Mouse (Mus musculus) ES-E14 (cell line): Measurements from ENCODE around the gene Tmprss3.

Source experiments
- CHD2 ChIP-seq: IDR thresholded peaks from 2 replicates; pipeline ENCODE4 v1.6.1; 2014; ENCODE audit warnings: mild to moderate bottlenecking, low read depth, low read length, inconsistent platforms
- HCFC1 ChIP-seq: IDR thresholded peaks from 2 replicates; pipeline ENCODE4 v1.6.1; 2012; ENCODE audit warnings: low read length, inconsistent platforms, borderline replicate concordance; ENCODE audit not compliant: insufficient read depth
- MAFK ChIP-seq: IDR thresholded peaks from 2 replicates; pipeline ENCODE4 v1.6.1; 2014; ENCODE audit warnings: mild to moderate bottlenecking, low read depth, low read length, inconsistent platforms; ENCODE audit not compliant: insufficient read depth
- ZC3H11A ChIP-seq: IDR thresholded peaks from 2 replicates; pipeline ENCODE4 v1.6.1; 2012; ENCODE audit warnings: low read depth, mild to moderate bottlenecking, inconsistent platforms, low read length, borderline replicate concordance
- ZNF384 ChIP-seq: IDR thresholded peaks from 2 replicates; pipeline ENCODE4 v1.6.1; 2012; ENCODE audit warnings: low read depth, low read length, inconsistent platforms

DNA sequence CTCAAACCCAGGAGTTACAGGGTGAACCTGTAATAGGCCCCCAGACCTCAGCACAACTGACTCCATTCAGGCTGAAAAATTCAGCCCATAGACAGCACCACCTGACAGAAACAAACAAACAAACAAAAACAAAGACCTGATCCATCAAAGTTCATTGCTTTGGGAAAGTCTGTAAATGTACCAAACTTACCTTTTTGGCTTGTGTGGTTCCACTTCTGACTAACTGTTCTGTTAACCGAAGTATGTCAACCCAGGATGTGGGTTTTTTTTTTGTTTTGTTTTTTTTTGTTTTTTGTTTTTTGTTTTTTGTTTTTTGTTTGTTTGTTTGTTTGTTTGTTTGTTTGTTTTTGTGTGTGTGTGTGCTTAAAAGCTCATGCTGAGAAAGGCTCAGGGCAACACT, 62.0 kb downstream of the Tmprss3 start:
- no peak for TF ChIP-seq MAFK
- no peak for TF ChIP-seq CHD2
- TF ChIP-seq HCFC1, result no peak
- no peak for TF ChIP-seq ZC3H11A
- no peak for TF ChIP-seq ZNF384
